Mouse (Mus musculus): ENCODE results near the gene Lpar5.

GRCm38 (mm10) chr6:125049678-125050077 lies 18.0 kb upstream of the Lpar5 start, which contains the start of gene Acrbp:
- TF ChIP-seq ZC3H11A (IDR thresholded peaks at IDR 0.05; ENCODE audit: borderline replicate concordance, low read depth, low read length), result no peak
- TF ChIP-seq HCFC1 (IDR thresholded peaks at IDR 0.05; ENCODE audit: borderline replicate concordance, insufficient read depth, low read length), result no peak
- TF ChIP-seq MAFK (IDR thresholded peaks at IDR 0.05; ENCODE audit: insufficient read depth, low read depth, low read length), result no peak

Data from ES-E14 (cell line).